Mouse (Mus musculus) neutrophil, adult 5-6 weeks (primary cell): ENCODE results near the gene Smn1. TPM values are rescaled to one million over a fixed set of nuclear protein-coding genes. Genes with fewer than 3 reads are reported as not detected.
"Not testable (repeated sequence)": the region's sequence is repeated elsewhere in the genome, so short reads cannot be mapped to it uniquely, and the experiment has no call there.

ENCODE experiments used
- ATAC-seq: fragments of 151-379, 151-347 bp; 2 replicates; pipeline ENCODE4 v1.8.0; 2017; ENCODE audit warnings: mild to moderate bottlenecking, moderate TSS enrichment; ENCODE audit not compliant: insufficient number of reproducible peaks, poor library complexity, low FRiP score, severe bottlenecking; ENCODE audit errors: extremely low read depth
- total RNA-seq: library from RNA; stranded (forward); fragments of 200-1000 nt; gene quantifications from 2 replicates; pipeline ENCODE4 v1.2.3, GENCODE M21; 2017

Gene Smn1
- 31.8 and 40.7 TPM in 2 replicates for total RNA-seq

DNA sequence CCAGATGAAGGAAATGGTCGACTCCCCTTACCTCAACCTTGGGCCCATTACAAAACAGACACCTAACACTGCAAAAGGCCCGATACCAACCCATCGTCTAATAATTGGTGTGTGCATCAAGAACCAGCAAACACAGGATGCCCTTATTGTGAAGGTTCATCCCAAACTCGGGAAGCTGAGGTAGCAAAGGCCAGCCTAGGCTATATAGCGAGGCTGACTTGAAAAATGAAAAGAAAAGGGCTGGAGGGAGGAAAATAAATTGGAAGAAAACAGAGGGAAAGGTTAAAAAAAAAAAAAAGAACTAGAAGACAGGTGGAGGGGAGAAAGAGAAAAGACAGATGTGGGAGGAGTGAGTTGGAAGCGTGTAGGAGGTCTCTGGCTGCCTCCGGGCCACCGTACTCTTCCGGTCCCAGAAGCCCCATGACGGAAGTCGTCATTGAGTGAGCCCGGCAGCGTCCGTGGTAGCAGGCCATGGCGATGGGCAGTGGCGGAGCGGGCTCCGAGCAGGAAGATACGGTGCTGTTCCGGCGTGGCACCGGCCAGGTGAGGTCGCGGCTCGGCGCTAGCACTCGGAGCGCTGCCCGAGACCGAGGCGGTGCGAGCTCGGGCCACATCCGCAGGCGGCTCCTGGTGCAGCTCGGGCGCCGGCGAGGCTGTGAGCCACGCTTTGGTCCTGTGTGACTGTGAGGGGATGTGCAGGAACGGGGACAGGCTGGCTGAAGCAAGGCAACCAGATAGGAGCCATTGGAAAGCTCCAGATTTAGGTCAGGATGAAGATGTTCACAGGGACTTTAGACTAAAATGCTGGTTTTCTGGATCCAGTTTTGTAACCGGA is at the start of gene Smn1:
Gene Smn1 (plus strand): TSS at position 430 of the 835 bp plus-strand sequence.
- peak; percentile 100 for ATAC-seq

DNA sequence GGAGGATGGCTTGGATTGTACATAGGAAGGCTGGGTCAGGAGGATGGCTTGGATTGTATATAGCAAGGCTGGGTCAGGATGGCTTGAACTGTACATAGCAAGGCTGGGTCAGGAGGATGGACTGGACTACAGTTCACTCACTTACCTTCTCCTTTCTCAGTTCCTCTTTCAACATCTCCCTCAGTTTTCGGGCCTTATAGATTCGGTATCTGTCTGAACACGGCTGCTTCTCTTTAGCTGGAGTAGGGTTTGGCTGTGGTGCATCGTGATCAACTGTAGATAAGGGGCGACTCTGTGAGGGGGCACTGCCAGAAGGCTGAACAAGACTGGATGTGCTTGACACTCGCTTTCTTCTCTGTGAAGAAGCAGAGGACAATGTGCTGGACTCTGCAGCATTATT is 25.8 kb upstream of the Smn1 start:
- peak; percentile 23; the same call in 1 of the 2 replicates for ATAC-seq

DNA sequence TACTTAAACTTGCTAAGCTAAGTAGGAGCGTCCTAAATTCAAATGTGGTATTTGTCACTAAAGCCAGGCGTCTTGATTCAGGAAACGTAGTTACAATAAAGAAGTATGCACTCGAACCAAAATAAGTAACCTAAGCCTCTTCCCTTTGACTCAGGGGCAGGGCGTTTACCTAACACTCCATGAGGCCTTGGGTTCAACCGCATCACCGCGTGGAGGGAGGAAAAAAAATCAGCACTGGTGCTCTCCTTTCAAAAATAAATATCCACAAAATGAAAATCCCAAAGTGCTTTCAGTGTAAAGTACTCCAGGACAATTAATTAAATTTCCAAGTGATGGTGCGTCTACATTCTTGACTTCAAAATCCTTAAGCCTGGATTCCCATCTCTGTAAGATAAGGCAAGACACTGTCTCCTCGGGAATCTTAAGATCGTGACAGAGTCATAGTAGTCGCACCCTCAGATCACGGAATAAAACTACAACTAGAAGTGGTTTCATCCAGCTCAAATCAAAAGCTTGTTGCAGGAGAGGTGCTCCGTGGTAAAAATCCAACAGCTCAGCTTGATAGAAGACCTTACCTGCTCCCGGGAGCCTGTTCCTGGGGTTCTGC is 21.5 kb upstream of the Smn1 start:
- no peak for ATAC-seq

DNA sequence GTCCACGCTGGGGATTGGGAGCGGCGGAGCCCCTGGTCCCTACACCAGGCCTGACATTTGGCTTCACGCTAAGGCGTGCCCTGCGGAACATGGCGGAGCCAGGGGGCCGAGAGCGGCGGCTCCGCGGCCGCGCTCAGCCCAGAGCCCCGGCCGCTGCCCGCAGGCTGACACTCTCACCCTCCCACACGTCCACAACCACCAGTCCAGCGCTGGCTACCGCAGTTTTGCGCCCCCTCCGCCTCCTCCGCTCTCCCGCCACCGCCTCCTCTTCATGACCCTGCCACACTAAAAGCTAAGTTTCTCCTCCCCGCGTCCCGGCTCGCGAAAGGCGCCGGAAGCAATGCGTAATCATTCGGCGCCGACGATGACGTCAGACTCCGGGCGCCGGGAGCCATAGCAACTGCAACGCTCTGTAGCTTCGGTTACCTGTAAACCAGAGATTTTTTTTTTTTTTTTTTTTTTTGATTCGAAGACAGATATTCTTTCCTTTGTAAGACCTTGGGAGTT is 20.9 kb upstream of the Smn1 start, which contains the start of gene Bdp1:
Gene Bdp1 (minus strand): TSS at position 323 of the 507 bp plus-strand sequence.
- ATAC-seq: peak; percentile 89

DNA sequence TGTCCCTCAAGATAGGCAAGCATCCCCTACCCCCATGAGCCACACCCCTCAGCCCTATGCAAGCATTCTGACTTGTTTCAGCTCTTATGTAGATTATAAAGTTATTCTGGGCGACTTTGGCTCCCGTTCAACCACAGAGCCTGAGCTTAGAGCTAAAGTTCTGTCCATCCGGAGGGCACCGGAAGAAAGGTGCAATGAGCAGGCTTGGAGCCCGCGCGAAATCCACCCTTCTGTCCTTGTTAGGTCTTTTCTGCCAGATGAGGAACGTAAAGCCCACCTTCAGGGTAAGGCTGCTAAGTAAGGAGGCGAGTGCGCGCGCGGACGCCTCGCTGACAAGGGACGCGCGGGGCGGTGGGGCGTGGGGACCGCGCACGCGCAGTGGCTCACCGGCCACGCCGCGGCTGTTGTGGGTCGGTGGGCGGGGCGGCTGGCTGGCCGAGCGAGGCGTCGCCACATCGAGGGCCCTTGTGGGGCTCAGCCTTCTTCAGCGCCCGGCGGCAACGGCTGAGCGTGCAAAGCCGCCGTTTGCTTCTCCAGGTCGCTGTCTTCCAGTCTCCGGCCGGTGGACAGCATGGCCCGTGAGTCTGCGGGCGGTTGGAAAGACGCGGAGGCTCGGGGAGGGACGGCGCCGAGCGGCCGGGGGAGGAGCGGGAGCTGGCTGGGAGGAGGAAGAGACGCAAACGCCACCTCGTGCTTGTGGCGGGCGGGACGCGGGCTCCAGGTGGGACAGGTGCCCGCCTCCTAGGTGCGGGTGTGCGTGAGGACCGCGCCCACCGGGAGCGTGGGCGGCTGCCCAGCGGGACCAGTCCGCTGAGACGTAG is 16.8 kb upstream of the Smn1 start, which contains the start of gene Serf1:
Gene Serf1 (plus strand): TSS at position 361 of the 821 bp plus-strand sequence.
- peak; percentile 11 for ATAC-seq

DNA sequence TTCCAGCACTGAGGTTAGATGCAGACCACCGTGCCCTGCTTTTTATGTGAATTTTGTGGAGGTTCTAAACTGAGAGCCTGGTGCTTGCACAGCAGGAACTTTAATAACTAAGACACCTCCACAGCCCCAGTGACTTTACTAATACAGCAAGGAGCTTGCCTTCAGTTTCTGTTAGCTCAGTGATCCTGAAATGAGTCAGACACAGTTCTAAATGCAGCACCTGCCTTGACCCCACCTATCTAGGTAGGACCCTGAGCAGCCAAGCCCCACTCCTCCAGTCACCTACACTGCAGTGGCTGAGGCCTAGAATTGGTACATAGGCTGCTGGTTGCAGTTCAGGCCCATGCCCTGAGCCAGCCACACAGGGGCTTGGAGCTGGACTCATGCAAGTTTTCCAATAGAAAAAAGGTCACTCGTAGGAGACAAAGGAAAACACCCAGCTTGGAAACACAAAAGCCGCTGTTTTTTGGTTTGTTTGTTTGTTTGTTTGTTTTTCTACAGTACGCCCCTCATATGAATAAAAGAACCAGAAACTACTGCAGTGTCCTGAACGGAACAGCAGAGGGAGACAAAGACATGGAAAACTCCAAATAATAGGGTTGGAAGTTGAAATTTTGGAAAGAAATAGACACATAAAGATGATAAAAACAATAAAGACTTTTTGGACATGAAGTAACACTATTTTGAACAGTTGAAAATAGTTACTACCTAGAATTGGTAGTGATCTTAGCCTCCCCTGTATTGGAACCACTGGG is 12.3 kb upstream of the Smn1 start:
- no peak for ATAC-seq

DNA sequence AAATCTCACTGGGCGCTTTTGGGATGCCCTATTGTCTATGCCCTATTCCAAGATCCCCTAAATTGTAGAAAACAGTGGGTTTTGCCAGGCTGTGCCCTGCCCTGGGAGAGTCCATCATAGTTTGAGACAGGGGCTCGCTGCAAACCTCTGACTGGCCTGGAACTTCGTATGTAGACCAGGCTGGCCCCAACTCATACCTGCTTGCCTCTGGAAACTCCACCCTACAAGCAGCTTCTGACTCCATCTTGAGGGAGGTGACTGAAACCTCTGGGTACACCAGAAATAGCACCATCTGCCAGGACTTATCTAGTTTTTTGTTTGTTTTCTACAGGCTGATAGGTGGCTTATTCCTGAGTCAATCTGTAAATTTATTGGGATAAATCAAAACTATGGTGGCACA is 682 bp upstream of the Smn1 start:
- ATAC-seq: no peak

DNA sequence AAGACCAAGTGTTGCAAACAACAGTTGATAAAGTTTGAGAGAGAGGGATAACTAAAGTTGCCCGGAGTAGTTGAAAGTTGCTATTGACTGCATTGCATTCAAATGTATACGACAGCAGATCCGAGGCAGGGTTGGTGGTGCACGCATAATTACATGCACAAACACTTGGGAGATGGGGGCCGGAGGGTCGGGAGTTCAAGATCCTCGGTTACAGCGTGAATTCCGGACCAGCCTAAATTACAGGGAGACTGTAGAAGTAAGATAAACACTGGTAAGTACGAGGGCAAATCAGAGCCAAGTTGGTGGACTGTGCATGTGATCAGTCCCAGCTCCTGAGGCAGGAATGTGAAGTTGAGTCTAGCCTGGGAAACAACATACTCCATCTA is 599 bp downstream of the Smn1 start:
- ATAC-seq: no peak

DNA sequence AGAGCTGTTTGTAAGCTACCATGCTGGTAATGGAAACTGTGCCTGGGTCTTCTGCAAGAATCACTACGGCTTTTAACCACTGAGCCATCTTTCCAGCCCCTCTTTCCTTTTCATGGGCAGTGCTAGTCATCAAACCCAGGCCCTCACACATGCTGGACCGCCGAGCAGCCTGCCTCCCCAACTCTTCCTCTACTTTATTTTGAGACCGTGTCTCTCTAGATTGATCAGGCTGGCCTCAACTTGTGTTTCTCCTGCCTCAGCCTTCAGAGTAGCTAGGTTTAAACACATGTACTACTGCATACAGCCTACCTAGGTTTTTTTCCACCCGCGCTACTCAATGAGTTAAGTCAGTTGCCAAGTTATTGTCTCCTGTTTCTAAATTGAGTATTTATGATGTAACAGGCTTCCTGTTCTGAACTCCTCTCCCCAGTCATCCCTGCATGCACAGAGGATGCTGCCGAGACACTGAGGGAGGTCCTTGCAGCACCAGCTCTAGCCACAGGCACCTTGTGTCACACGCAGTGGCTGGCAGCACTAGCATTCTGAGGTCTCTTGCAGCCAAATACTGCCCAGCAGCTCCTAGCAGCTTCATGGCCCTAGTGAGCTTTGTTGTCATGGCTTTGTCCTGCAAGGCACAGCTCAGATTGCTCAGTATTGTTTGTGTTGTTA is 17.1 kb downstream of the Smn1 start:
- ATAC-seq: peak; percentile 33; the same call in 1 of the 2 replicates

DNA sequence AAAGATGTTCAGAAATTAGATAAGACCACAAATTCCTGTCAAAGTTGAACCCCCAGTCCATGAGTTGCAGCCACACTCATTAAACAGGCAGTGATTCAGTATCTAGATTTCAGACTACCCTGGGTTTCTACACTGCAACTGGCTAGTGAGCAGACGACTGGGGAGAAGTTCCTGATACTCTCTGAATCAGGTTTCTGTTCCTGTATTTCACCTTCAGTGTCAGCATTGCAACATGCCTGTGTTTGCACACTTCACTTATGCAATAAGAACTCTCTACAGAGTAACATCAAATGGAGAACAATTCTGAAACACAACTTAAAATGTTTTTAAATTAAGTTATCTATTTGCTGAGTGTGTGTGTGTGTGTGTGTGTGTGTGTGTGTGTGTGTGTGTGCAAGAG is 28.0 kb downstream of the Smn1 start:
- peak; percentile 96 for ATAC-seq

DNA sequence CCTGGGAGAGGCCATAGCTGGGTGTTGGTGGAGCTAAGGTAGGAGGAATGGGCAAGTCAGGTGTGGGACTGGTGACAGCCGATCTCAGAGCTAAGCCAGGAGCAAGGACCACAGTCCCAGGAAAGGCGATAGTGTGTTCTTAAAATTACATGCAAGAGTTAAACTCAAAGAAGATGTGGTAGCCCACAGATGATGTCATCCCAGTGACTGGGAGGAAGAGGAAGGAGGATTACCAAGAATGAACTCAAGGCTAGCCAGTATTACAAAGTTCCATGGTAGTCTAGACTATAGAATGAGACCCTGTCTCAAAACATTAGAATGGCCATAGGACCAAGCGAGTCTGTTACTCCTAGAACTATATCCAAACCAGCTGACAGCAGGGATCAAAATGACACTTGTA is 32.0 kb downstream of the Smn1 start:
- ATAC-seq: peak; percentile 45; the same call in 1 of the 2 replicates

DNA sequence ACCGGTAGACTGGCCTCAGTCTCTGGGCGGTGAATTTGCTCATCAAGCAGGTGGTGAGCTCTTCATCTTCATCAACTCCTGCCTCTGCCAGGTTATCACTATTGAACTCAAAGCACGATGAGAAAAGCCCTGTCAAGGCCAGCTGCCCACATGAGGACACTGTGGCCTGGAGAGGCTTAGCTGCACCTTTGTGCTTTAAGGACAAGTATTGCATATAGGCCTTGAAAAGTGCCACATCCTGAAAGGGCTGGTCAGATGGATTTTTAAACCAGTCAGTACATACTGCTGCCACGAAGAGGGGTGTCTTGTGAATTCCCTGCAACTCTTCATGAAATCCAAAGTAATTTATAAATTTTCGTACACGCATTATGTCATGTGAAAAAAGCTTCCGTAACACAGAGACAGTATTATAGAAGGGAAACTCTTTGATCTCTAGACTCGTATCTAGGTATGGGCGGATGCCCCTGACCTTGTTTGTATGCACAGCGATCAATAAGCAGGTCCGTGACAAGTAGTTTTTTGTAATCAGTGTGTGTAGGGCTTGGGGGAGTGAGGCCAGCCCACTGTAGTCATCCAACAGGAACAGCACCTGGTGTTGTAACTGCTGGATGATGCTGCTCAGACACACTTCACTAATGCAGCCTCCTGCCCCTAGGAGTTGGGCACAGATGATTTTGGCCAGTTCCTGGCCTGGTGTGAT is 36.7 kb downstream of the Smn1 start:
- ATAC-seq: not testable (repeated sequence)

DNA sequence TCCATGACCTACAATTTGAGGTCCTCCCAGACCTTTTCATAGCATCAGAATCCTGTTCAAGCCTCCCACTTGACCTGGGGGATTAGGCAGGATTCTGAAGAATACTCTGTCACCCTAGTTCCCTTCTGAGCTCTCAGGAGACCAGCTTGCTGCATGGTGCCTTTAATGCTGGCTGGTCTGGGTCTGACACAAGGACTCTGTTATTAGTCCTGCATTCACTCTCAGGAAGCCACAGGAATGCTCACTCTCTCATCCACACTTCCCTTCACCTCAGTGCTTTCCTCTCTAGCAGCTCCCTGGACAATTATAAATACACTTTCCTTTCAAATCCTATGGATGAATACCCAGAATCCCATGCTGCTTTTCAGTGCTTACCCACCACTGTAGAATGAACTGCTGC is 37.8 kb downstream of the Smn1 start:
- not testable (repeated sequence) for ATAC-seq

DNA sequence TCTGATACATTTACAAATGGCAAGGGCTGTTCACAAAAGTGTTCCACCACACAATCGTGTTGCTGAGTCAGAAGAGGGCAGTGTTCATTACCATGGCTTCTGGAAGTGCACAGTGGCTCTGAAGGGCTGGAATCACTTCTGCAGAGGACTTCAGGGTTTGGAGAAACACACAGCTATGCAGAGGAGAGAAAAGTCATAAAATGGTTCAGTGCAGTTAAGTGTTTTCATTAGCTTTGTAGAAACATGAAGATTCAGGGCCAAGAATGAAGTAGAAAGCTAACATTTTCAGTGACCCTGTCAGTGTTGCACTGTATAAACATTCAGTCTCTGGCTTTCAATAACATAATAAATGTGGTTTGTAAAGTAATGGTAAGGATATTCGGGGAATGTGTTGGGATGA is 41.7 kb downstream of the Smn1 start:
- not testable (repeated sequence) for ATAC-seq

DNA sequence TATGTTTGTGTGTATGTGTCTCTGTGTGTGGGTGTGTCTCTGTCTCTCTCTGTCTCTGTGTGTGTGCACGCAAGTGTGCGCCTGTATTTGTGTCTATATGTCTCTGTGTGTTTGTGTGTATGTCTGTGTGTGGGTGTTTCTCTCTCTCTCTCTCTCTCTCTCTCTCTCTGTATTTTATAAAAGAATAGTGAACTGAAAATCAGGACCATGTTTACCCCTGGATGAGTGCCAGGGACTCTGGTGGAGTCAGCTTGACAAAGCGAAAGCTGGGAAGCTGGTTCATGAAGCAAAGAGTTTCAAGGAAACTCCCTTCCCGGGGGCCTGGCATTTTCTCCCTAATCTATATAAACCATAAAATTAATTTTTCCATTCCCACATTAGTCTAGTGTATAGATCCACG is 49.7 kb downstream of the Smn1 start:
- not testable (repeated sequence) for ATAC-seq

DNA sequence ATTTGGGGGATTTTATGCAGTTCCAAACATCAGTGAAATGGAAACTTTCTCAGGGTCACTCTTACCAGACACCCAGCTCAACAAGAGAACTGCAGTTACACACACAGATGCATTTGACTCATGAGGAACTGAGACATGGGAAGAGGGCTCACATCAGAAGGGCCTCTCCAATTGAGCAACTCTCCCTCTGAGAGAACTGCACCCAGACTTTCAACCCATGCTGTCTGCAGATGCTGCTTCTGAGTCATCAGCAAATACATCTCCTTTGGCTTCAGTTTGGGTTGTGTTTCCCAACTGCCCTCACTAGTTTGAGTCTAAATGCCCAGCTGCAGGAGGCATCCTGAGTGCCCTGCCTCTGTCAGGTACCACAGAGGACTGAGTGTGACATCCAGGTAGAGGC is 58.5 kb downstream of the Smn1 start:
- peak; percentile 88 for ATAC-seq
